Mouse (Mus musculus) left cerebral cortex, adult 2 months (tissue): ENCODE measurements around the gene Tbx3. TPM values are rescaled to one million over a fixed set of nuclear protein-coding genes. Genes with fewer than 3 reads are reported as not detected.

Experiments used
- DNase-seq, 2 experiments: peaks; one replicate each; pipeline ENCODE4 v3.0.0; 2021 to 2022; ENCODE audit warnings: low spot score in 2 of 2, mixed read lengths in 1 of 2; ENCODE audit errors: extremely low spot score in 1 of 2
- H3K27ac ChIP-seq: fragments of 200-600 bp; 2 replicates; pipeline ENCODE4 v1.8.1; 2022
- H3K4me3 ChIP-seq: fragments of 200-600 bp; 2 replicates; pipeline ENCODE4 v1.8.1; 2022
- CTCF ChIP-seq: fragments of 200-600 bp; IDR thresholded peaks from 2 replicates; pipeline ENCODE4 v1.8.1; 2022; ENCODE audit warnings: antibody characterized with exemption, mild to moderate bottlenecking, moderate library complexity
- intact Hi-C: fragments of 180-260 bp; cut with DNase I; formaldehyde crosslinking; loops from one replicate; pipeline ENCODE4 v1.15.1; 2025
- total RNA-seq, 2 experiments: library from RNA; stranded (reverse); gene quantifications; 2 replicates each; pipeline ENCODE4 v1.2.3; 2021

Gene Tbx3
- total RNA-seq, 2 experiments from 2014 or later, result 3.1 to 5.5 TPM

- intact Hi-C loops, result no loop called here
- no peak for DNase-seq
- no peak for TF ChIP-seq CTCF
- H3K27ac ChIP-seq, result no peak overlapping the region
- no peak overlapping the region for H3K4me3 ChIP-seq
Observed at GRCm38 (mm10) chr5:119641714-119642113, 28.8 kb upstream of the Tbx3 start.

GRCm38 (mm10) chr5:119646965-119647364 lies 23.5 kb upstream of the Tbx3 start:
- no peak for DNase-seq
- no peak for TF ChIP-seq CTCF
- Histone ChIP-seq H3K4me3 (no peak overlapping the region), H3K27ac (no peak overlapping the region)
- intact Hi-C loops, result no loop called here

- TF ChIP-seq CTCF, result no peak
- intact Hi-C loops, result no loop called here
- Histone ChIP-seq H3K4me3 (no peak overlapping the region), H3K27ac (no peak overlapping the region)
- no peak for DNase-seq
Observed at GRCm38 (mm10) chr5:119651135-119651965, 19.1 kb upstream of the Tbx3 start.

- DNase-seq, result no peak
- Histone ChIP-seq H3K27ac (no peak overlapping the region), H3K4me3 (no peak overlapping the region)
- TF ChIP-seq CTCF, result no peak
- intact Hi-C loops, result no loop called here
Observed at GRCm38 (mm10) chr5:119656354-119656753, 14.1 kb upstream of the Tbx3 start.

GRCm38 (mm10) chr5:119656856-119657255 lies 13.6 kb upstream of the Tbx3 start:
- intact Hi-C loops, result no loop called here
- DNase-seq, result no peak
- TF ChIP-seq CTCF, result no peak
- Histone ChIP-seq H3K4me3 (no peak overlapping the region), H3K27ac (no peak overlapping the region)

GRCm38 (mm10) chr5:119657362-119657761 lies 13.1 kb upstream of the Tbx3 start:
- no peak for DNase-seq
- no peak for TF ChIP-seq CTCF
- Histone ChIP-seq H3K4me3 (no peak overlapping the region), H3K27ac (no peak overlapping the region)
- intact Hi-C loops, result no loop called here

- Histone ChIP-seq H3K27ac (no peak overlapping the region), H3K4me3 (no peak overlapping the region)
- TF ChIP-seq CTCF, result no peak
- DNase-seq, result no peak
- intact Hi-C loops, result no loop called here
Observed at GRCm38 (mm10) chr5:119657804-119658203, 12.7 kb upstream of the Tbx3 start.

DNA sequence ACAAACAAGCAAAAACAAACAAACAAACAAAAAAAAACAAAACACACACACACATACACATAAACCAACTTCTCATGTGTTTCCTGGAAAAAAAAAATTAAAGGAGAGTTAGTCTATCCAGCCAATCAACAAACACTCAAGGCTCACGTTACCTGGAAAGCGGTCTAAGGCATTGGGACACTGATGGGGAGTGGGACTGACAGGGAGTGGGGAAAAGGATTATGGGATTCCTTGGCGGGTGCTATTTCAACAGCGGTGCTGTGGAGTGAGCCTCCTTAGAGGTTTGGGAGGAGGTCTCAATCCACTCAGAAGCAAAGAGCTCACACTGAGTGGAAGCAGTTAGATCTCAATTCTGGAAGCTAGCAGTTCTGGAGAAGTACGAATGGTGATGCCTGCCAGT lies 12.1 kb upstream of the Tbx3 start:
- no peak for DNase-seq
- intact Hi-C loops, result no loop called here
- no peak overlapping the region for H3K27ac ChIP-seq
- TF ChIP-seq CTCF, result no peak
- no peak overlapping the region for H3K4me3 ChIP-seq

DNA sequence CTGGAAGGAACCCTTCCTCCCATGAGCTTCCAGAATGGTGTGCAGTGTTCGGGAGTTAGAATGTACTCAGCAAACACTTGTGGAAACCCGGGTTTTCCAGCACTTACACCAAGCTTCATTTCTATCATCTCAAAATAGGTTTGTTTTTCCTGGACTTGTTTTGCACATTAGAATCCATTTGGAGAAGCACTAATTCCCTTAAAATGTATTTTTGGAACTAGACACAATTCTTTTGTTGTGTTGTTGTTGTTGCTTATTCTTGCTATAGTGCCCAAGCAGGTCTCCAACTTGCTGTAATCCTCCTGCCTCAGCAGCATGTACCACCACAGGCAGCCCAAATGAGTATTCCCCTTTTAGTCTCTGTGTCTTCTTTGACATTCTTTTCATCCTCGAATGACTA lies 11.4 kb upstream of the Tbx3 start:
- DNase-seq, result no peak
- TF ChIP-seq CTCF, result no peak
- intact Hi-C loops, result no loop called here
- no peak overlapping the region for H3K27ac ChIP-seq
- no peak overlapping the region for H3K4me3 ChIP-seq

DNA sequence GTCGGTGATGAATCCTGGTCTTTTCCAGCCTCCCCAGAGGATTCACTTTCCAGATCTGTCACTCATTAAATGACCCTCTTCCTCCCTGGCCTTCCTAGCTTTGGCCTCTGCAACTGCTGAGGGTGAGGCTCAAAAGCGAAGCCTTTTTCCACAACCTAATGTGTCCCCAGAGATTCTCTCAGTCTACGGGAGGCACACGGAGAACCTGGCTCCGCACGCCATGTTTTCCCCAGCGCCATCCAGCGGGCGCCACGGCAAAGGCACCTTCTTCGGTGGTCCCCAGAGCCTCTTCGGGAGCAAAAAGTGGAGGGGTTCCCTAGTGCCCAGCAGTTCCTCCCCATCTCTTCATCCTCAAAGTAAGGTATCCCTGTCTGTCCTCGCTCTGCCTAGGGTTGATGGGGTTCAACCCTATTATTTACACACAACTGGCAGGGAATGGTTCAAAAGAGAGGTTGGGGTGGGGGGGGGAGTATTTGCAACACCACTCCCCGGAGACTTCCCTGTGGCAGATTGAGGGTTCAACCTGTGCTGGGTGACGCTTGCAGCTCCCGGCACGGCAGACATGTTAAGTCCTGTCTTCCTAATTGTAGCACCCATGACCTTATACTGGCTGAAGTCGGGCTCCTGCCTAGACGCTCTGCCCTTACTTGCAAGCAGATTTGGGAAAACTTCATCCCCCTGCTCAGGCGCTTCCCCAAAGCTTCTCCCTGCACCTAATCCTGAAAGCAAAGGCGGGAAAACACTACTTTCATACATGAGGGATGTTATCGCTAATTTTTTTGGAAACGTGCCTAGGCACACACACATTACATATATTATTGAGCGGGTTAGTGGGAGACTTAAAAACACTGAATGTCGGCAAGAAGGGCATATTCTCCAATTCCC lies 9.7 kb upstream of the Tbx3 start:
- intact Hi-C loops, result no loop called here
- Histone ChIP-seq H3K27ac (no peak overlapping the region), H3K4me3 (no peak overlapping the region)
- TF ChIP-seq CTCF, result no peak; the same call in 1 of the 2 replicates
- no peak for DNase-seq

DNA sequence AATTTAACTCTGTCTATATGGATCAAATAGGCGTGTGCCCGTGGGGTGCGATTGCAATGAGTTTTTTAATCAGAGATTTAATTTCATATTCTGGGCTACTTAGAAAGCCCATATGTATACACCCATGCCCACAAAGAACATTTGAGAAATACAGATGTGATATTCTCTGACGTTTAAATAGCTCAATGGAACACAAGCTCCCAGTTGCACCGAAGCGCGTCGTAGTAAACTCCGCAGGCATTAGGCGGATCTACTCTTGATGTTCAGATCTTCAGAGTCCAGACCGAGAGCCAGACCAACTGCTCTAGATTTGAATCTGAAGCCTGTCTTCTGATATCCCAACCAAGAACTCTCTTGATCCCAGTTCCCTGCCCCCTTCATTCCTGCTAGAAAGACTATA lies 9.0 kb upstream of the Tbx3 start:
- no peak for TF ChIP-seq CTCF
- no peak overlapping the region for H3K27ac ChIP-seq
- DNase-seq, result no peak
- no peak overlapping the region for H3K4me3 ChIP-seq
- intact Hi-C loops, result no loop called here

DNA sequence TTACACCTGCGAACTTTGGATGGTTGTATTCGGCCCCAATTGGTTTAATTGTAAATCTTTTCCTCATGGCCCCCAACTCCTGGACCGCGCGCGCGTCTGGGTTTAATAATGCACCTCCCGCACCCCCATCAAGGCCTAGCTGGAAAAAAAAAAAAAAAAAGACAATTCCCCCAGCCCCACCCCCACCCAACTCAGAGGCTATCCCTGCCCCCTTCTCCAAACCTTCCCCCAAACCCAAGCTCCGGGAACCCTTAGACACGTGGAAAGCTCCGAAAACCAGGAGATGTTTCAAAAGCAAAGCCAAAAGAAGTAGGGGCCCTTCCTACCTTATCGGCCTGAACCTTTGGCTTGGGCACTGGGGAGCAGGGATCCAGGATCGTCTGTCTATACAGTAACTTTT lies 8.1 kb upstream of the Tbx3 start:
- intact Hi-C loops, result no loop called here

More for the DNA sequence above, 8.1 kb upstream of the Tbx3 start:
- DNase-seq, result no peak
- H3K27ac ChIP-seq, result no peak overlapping the region
- H3K4me3 ChIP-seq, result no peak overlapping the region
- no peak for TF ChIP-seq CTCF
